Mouse (Mus musculus) liver, embryonic 16.5 days (tissue): ENCODE results near the gene Map2k5. TPM values are rescaled to one million over a fixed set of nuclear protein-coding genes. Genes with fewer than 3 reads are reported as not detected.

Experiments used
- ATAC-seq: fragments of 200-750 bp; cut with Nextera tagmentation; 2 replicates; pipeline ENCODE4 v1.8.0; 2017; ENCODE audit warnings: low read depth, mild to moderate bottlenecking, moderate number of reproducible peaks, moderate library complexity
- H3K27ac ChIP-seq: fragments of 300-500 bp; sonication (generic); 2 replicates; pipeline ENCODE4 v1.5.1; 2014; ENCODE audit warnings: mild to moderate bottlenecking, low read length
- H3K27me3 ChIP-seq: fragments of 300-500 bp; sonication (generic); 2 replicates; pipeline ENCODE4 v1.6.1; 2014; ENCODE audit warnings: low read depth, low read length, mixed read lengths; ENCODE audit not compliant: control insufficient read depth, insufficient read depth
- H3K36me3 ChIP-seq: fragments of 300-500 bp; sonication (generic); 2 replicates; pipeline ENCODE4 v1.6.1; 2014; ENCODE audit warnings: mild to moderate bottlenecking; ENCODE audit not compliant: control insufficient read depth, insufficient read depth
- H3K4me1 ChIP-seq: fragments of 300-500 bp; sonication (generic); 2 replicates; pipeline ENCODE4 v1.6.1; 2014; ENCODE audit warnings: low read depth, low read length, mixed read lengths; ENCODE audit not compliant: control insufficient read depth
- H3K4me2 ChIP-seq: fragments of 300-500 bp; sonication (generic); 2 replicates; pipeline ENCODE4 v1.6.1; 2014; ENCODE audit warnings: low read depth, low read length, mixed read lengths
- H3K4me3 ChIP-seq: fragments of 300-500 bp; sonication (generic); 2 replicates; pipeline ENCODE4 v1.5.1; 2014; ENCODE audit warnings: low read depth, mild to moderate bottlenecking, low read length
- H3K9ac ChIP-seq: fragments of 300-500 bp; sonication (generic); 2 replicates; pipeline ENCODE4 v1.6.1; 2014; ENCODE audit warnings: low read depth, low read length
- H3K9me3 ChIP-seq: fragments of 300-500 bp; sonication (generic); replicated peaks from 2 replicates; pipeline ENCODE4 v1.6.1; 2016; ENCODE audit warnings: low read length; ENCODE audit not compliant: control insufficient read depth
- WGBS: fragments of 180-500 bp; shearing (Covaris S2); extraction: QIAGEN DNeasy Blood & Tissue Kit; methylation state at CpG from one replicate; pipeline ENCODE4 v1.1.7; 2014; ENCODE audit not compliant: insufficient replicate concordance; 5-methylcytosine and 5-hydroxymethylcytosine counted together
- polyA plus RNA-seq: library from polyadenylated mRNA; unstranded; fragments of >200 nt; fragmentation: Nextera tagmentation; extraction: Ambion mirVana; gene quantifications from 2 replicates; pipeline ENCODE4 v1.2.1, GENCODE M21; 2015

The Map2k5 gene
- polyA plus RNA-seq: 7.7 and 7.8 TPM in 2 replicates

DNA sequence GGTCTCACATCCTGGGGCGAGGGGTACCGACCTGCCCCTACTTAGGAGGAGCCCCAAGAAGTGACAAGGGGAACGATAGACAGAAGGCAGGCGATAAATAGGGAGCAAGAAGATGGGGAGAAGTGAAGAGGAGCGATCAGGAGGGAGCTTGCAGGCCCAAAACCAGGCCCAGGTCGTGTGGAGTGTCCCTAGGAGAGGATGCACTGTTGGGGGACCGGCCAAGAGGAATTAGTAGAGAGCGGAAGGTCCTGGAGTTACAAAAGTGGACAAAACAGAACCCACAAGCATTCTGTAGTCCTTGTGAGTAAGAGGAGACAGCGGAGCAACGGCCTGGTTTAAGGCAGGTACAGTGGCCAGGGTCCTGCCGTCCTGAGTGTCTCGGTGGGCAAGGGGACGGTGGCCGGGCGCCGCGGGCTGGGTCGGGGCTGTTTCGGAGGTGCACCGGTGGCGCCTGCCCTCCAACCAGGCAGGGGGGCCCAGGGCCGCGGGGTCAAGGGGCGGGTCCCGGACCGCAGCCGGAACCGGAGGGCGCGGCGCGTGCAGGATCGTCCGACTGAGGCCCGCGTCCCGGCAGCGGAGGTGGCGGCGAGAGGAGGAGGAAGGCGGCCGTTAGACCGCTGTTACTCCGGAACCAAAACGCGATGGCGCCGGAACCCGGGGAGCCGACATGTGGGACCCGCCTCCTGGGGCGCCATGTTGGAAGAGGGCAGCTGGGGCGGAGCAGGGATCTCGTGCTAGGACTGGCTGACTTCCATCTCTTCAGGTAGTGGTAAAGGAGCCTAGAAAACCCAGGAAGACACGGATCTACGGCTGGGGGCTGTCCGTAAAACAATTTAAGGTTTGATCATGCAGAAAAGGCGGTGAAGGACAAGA lies at the start of gene Map2k5:
Gene Map2k5 (minus strand): TSS at position 633 of the 873 bp plus-strand sequence.
- H3K9me3 ChIP-seq: no peaks in the 10 kb centered on the region
- peak; percentile 92 for ATAC-seq
- no peaks in the 10 kb centered on the region for H3K27me3 ChIP-seq
- H3K9ac ChIP-seq: peak within 1 kb of the TSS; percentile 83
- peak within 1 kb of the TSS; percentile 81 for H3K4me3 ChIP-seq
- H3K4me2 ChIP-seq: peak within 1 kb of the TSS; percentile 69
- H3K36me3 ChIP-seq: no peaks in the 10 kb centered on the region
- WGBS: under 1% methylated on average over 55 of the region's 58 CpGs
- H3K4me1 ChIP-seq: peaks cover 14% of the 10 kb centered on the region
- peak within 1 kb of the TSS; percentile 79 for H3K27ac ChIP-seq

DNA sequence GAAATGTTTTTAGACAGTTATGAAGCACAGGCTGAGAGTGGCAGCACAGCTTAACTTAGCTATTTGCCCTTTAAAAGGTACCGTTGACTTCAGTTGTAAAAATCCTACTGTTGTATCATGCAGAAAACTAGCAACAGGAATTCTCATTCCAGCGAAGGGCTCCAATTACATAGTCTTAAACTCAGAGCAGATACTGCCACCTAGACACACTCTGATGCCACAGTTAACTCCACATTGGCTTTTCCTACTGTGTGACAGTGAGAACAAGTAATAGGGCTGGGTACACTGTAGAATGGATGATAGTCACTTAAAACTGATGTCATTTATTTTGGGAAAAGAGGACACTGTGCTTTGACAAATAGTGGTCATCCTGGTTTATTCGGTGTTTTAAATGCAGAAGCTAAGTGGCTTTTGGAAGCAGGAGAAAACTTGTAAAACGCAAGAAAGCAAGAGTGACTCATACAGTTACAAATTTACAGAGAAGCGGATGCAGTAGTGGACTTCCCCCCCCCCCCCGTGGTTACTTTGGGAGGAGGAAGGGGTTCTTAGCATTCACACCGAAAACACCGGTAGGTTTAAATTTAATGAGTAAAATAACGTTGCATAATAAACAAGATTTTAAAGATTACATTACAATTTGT lies 43.5 kb upstream of the Map2k5 start:
- 47% methylated on average over 9 of the region's 9 CpGs for WGBS

DNA sequence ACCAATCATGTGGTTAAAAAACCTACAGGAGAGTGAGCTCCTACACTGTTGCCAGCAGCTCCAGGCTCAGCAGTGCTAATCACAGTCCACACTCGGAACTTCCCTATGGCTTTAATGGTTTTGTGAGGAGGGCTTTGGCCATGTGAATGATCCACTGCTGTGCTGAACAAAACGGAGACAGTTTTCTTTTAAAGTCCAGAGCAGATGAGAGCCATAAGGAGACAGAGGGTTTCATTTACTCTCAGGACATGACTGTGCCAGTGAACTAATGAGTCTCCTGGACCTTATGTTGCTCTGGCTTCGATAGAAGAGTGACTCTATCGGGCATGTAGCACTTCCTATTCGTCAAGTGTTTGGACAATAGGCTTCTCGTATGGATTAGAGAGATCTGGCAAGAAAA lies 42.7 kb upstream of the Map2k5 start:
- Histone ChIP-seq H3K4me3 (no peak overlapping the region), H3K9me3 (no peaks in the 10 kb centered on the region), H3K4me2 (no peak overlapping the region), H3K36me3 (no peaks in the 10 kb centered on the region), H3K4me1 (no peaks in the 10 kb centered on the region), H3K9ac (no peak overlapping the region), H3K27me3 (no peaks in the 10 kb centered on the region), H3K27ac (no peak overlapping the region)
- 60% methylated on average over 6 of the region's 6 CpGs for WGBS
- ATAC-seq: no peak

More for the DNA sequence above, 43.5 kb upstream of the Map2k5 start:
- H3K27me3 ChIP-seq: no peaks in the 10 kb centered on the region
- H3K4me2 ChIP-seq: no peak overlapping the region
- no peaks in the 10 kb centered on the region for H3K9me3 ChIP-seq
- H3K4me1 ChIP-seq: no peaks in the 10 kb centered on the region
- no peak overlapping the region for H3K9ac ChIP-seq
- H3K27ac ChIP-seq: no peak overlapping the region
- H3K4me3 ChIP-seq: no peak overlapping the region
- no peak for ATAC-seq
- no peaks in the 10 kb centered on the region for H3K36me3 ChIP-seq

DNA sequence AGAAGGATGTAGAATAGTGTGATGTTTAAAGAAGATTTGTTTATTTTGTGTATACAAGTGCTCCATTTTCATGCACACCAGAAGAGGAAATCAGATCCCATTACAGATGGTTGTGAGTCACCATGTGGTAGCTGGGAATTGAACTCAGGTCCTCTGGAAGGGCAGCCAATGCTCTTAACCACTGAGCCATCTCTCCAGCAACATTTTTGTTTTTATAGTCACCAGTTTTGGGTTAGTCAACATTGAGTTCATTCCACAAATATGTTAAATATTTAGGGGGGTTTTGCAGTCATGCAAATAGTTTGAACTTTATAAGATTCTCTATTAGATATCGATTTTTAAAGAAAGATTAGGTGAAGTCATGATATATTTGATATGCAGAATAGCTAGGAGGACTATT lies 22.5 kb upstream of the Map2k5 start:
- H3K9me3 ChIP-seq: no peaks in the 10 kb centered on the region
- H3K4me1 ChIP-seq: peaks cover 11% of the 10 kb centered on the region
- H3K9ac ChIP-seq: no peak overlapping the region
- no peaks in the 10 kb centered on the region for H3K27me3 ChIP-seq
- no peak overlapping the region for H3K27ac ChIP-seq
- ATAC-seq: no peak
- no peak overlapping the region for H3K4me2 ChIP-seq
- H3K36me3 ChIP-seq: no peaks in the 10 kb centered on the region
- H3K4me3 ChIP-seq: no peak overlapping the region
- 75% methylated on average over 1 of the region's 1 CpGs for WGBS

DNA sequence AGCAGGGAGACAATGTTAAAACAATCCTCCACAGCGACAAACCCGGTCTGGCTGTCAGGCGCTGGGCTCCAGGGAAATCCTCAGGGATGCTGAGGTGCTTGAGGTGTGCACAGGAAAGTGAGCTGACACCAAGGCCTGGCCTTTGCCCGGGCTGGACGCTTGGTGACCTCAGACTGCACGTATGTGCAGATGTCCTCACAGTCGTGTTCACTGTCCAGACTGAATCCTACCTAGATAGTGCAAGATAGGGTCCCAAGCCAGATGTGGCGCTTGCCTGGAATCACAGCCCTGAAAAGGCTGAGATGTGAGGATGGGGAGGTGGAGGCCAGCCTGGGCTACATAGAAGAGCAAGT lies 21.7 kb upstream of the Map2k5 start:
- no peaks in the 10 kb centered on the region for H3K9me3 ChIP-seq
- H3K36me3 ChIP-seq: no peaks in the 10 kb centered on the region
- peak overlapping the region; percentile 70 for H3K9ac ChIP-seq
- peaks cover 11% of the 10 kb centered on the region for H3K4me1 ChIP-seq
- WGBS: 7% methylated on average over 8 of the region's 8 CpGs
- H3K27ac ChIP-seq: peak overlapping the region; percentile 75
- H3K4me2 ChIP-seq: peak overlapping the region; percentile 89
- no peaks in the 10 kb centered on the region for H3K27me3 ChIP-seq
- peak overlapping the region; percentile 78 for H3K4me3 ChIP-seq
- ATAC-seq: peak; percentile 24

DNA sequence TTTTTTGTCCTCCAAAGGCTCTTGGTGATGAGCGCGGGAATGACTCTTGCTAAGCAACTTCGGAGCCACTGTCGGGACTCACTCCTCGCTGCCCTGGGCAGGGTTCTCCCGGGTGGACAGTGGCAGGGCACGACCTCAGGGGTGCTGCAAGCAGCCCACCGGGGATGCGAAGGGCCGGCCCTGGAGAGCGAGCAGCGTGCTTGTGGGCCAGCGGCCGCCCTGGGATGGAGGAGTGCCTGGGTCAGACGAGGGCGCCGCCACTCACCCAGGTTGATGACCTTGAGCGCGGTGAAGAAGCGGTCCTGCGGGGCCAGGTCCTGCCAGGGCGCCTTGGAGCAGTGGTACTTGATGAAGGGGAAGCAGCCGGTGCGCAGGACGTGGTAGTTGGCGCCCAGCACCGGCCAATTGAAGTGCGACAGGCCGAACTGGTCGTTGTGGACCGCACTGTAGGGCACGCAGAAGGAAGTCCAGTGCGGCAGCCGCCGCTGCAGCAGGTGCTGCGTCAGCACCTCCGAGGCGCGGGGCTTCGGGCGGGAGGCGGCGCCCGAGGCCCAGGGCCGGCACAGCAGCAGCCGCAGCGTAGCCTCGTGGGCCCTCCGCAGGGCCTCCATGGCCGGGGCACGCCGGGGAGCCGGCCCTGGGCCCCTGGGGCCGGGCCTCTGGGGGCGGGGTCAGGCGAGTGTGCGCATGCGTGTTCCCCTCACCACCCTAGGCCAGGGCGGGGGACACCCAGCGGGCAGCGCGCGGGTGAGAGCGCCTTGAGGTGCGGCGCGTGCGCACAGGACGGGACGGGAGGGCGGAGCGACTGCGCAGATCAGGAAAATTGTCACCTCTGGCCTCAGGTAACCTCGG lies 21.1 kb upstream of the Map2k5 start, which contains the start of gene 2300009A05Rik:
Gene 2300009A05Rik (minus strand): TSS at position 636 of the 852 bp plus-strand sequence.
- ATAC-seq: peak; percentile 99
- Histone ChIP-seq H3K4me1 (peaks cover 11% of the 10 kb centered on the region), H3K9me3 (no peaks in the 10 kb centered on the region), H3K4me3 (peak within 1 kb of the TSS; percentile 78), H3K27ac (peak within 1 kb of the TSS; percentile 90), H3K36me3 (no peaks in the 10 kb centered on the region), H3K4me2 (peak within 1 kb of the TSS; percentile 89), H3K27me3 (no peaks in the 10 kb centered on the region), H3K9ac (peak within 1 kb of the TSS; percentile 91)
- under 1% methylated on average over 74 of the region's 74 CpGs for WGBS

DNA sequence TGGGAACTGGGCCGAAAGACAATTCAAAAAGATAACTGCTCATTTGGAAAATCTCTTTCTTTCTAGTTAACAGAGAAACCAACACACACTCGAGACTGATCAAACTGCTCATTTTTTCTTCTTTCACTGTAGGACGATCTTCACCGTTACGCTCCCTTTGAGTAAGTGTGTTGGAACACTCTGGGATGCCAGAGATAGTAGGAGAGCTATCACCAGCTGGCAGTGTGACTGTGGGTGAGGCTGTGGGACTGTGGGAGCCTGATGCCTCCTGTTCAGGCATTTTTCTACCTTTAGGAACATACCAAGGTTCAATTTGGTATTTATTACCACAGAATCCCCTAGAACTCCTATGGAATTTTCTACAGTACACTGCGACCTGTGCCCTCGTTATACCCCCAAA lies 17.9 kb upstream of the Map2k5 start:
- 66% methylated on average over 7 of the region's 7 CpGs for WGBS
- Histone ChIP-seq H3K9me3 (no peaks in the 10 kb centered on the region), H3K4me2 (no peak overlapping the region), H3K27me3 (no peaks in the 10 kb centered on the region), H3K27ac (no peak overlapping the region), H3K4me1 (peaks cover 11% of the 10 kb centered on the region), H3K4me3 (no peak overlapping the region), H3K36me3 (no peaks in the 10 kb centered on the region), H3K9ac (no peak overlapping the region)
- no peak for ATAC-seq

DNA sequence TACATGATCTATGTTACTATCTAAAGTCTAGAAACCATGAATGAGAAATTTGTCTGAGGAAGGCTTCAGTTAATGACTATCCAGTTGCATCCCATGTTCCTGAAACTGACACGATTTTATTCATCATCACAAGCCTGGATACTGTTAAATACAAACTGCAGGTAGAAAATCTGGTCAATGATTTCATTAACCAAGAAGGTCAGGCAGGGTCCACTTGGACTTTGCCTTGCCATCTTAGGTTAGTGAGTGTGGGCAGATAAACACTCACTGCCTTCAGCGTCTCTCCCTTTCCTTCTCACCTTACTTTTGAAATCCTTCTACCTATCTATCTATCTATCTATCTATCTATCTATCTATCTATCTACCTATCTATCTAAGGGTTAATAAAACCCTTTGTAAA lies 13.6 kb upstream of the Map2k5 start:
- Histone ChIP-seq H3K9me3 (no peaks in the 10 kb centered on the region), H3K9ac (no peak overlapping the region), H3K36me3 (no peaks in the 10 kb centered on the region), H3K27ac (no peak overlapping the region), H3K4me2 (no peak overlapping the region), H3K27me3 (no peaks in the 10 kb centered on the region), H3K4me1 (peaks cover 2% of the 10 kb centered on the region; the same call in 1 of the 2 replicates), H3K4me3 (no peak overlapping the region)
- ATAC-seq: no peak
- WGBS: 50% methylated on average over 2 of the region's 2 CpGs
